Comparison of ENCODE assay signal across 17 mouse cellular contexts in genomic region chr2:49582546-49582945, GRCm38 (mm10).
"Had no signal": no experiment of that assay in that cellular context is flagged by ENCODE, and none has a peak within 500 bp of the region (broad histone marks: within the 10 kb centered on the region; RNA-seq: fewer than 3 reads in every experiment).

No protein-coding gene starts in this region.

- H3K4me1 ChIP-seq: neural tube, embryonic 12.5 days; neural tube, embryonic 13.5 days; neural tube, embryonic 15.5 days; stomach, embryonic 15.5 days had no signal

- H3K9me3 ChIP-seq: neural tube, embryonic 12.5 days; neural tube, embryonic 13.5 days; neural tube, embryonic 15.5 days; stomach, embryonic 15.5 days had no signal

- DNase-seq: retina, postnatal 1 day; right cerebral cortex, adult 18-20 months; right cerebral cortex, postnatal 14 days; right cerebral cortex, postnatal 25 days; right cerebral cortex, postnatal 4 days; spleen, adult 18-20 months; thymus, adult 18-20 months; thymus, adult 2 months; thymus, postnatal 14 days; thymus, postnatal 25 days; thymus, postnatal 36 days; thymus, postnatal 4 days had no signal

- H3K4me2 ChIP-seq: neural tube, embryonic 12.5 days; neural tube, embryonic 13.5 days; neural tube, embryonic 15.5 days; stomach, embryonic 15.5 days had no signal

- H3K27me3 ChIP-seq: neural tube, embryonic 12.5 days; neural tube, embryonic 13.5 days; neural tube, embryonic 15.5 days; stomach, embryonic 15.5 days had no signal

- H3K36me3 ChIP-seq: neural tube, embryonic 12.5 days; neural tube, embryonic 13.5 days; neural tube, embryonic 15.5 days; stomach, embryonic 15.5 days had no signal

- H3K27ac ChIP-seq: neural tube, embryonic 12.5 days; neural tube, embryonic 13.5 days; neural tube, embryonic 15.5 days; stomach, embryonic 15.5 days; stomach, postnatal 0 days had no signal

- H3K4me3 ChIP-seq: neural tube, embryonic 12.5 days; neural tube, embryonic 13.5 days; neural tube, embryonic 15.5 days; stomach, embryonic 15.5 days had no signal

- H3K9ac ChIP-seq: neural tube, embryonic 12.5 days; neural tube, embryonic 13.5 days; neural tube, embryonic 15.5 days; stomach, embryonic 15.5 days had no signal
